Mouse (Mus musculus) urinary bladder, postnatal 0 days (tissue): ENCODE results near the gene Olfr1086. TPM values are rescaled to one million over a fixed set of nuclear protein-coding genes. Genes with fewer than 3 reads are reported as not detected.

Experiments
- polyA plus RNA-seq: library from polyadenylated mRNA; unstranded; fragments of >200 nt; fragmentation: Nextera tagmentation; extraction: Ambion mirVana; gene quantifications from 2 replicates; pipeline ENCODE4 v1.2.1, GENCODE M21; 2015

Gene Olfr1086
- polyA plus RNA-seq: not detected in 2 replicates

DNA sequence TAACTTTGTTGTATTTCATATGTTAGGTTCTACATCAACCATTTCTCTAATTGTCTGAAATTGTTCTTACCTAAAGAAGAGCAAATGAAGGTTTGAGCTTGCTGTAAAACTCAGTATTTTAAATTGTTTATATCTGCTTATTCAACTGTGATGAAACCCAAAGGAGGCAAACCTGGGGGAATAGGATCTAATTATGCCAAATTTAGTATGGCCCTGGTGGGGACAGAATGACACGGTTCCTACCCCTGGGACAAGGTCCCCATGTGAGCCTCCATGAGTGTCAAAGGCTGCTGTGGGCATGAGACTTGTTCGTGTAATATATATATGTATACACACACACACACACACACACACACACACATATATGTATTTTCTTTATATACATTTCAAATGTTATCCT lies at the start of gene Olfr1086:
TSS of gene Olfr1086 (minus strand) at position 101 of the 400 bp plus-strand sequence.

GRCm38 (mm10) chr2:86698295-86698694 lies 18.4 kb upstream of the Olfr1086 start, which contains the start of gene Olfr1087:
Gene Olfr1087, minus strand, starts transcription at chr2:86698395.

GRCm38 (mm10) chr2:86661919-86662318 lies 18.0 kb downstream of the Olfr1086 start, which contains the start of gene Olfr1085:
Gene Olfr1085, minus strand, starts transcription at chr2:86662019.

GRCm38 (mm10) chr2:86639625-86640024 lies 40.3 kb downstream of the Olfr1086 start, which contains the start of gene Olfr1084:
Gene Olfr1084, minus strand, starts transcription at chr2:86639725.

Other genes with a start within 250 kb of the Olfr1086 start
- not detected in 2 replicates for gene Olfr1065, start 229.5 kb downstream of the Olfr1086 start, polyA plus RNA-seq
- gene Olfr1066, start 223.8 kb downstream of the Olfr1086 start, polyA plus RNA-seq: not detected in 2 replicates
- not detected in 2 replicates for gene Olfr228, start 192.7 kb downstream of the Olfr1086 start, polyA plus RNA-seq
- gene Olfr1076, start 171.6 kb downstream of the Olfr1086 start, polyA plus RNA-seq: not detected in 2 replicates
- gene Olfr1079, start 137.6 kb downstream of the Olfr1086 start, polyA plus RNA-seq: not detected in 2 replicates
- not detected in 2 replicates for gene Olfr1080, start 121.9 kb downstream of the Olfr1086 start, polyA plus RNA-seq
- gene Olfr1082, start 81.1 kb downstream of the Olfr1086 start, polyA plus RNA-seq: not detected in 2 replicates
- gene Olfr1084, start 40.4 kb downstream of the Olfr1086 start, polyA plus RNA-seq: not detected in 2 replicates
- not detected in 2 replicates for gene Olfr1085, start 18.1 kb downstream of the Olfr1086 start, polyA plus RNA-seq
- gene Olfr1087, start 18.3 kb upstream of the Olfr1086 start, polyA plus RNA-seq: not detected in 2 replicates
- not detected in 2 replicates for gene Olfr1089, start 53.6 kb upstream of the Olfr1086 start, polyA plus RNA-seq
- gene Olfr1090, start 78.9 kb upstream of the Olfr1086 start, polyA plus RNA-seq: not detected in 2 replicates
- not detected in 2 replicates for gene Olfr1093, start 102.4 kb upstream of the Olfr1086 start, polyA plus RNA-seq
- gene Olfr141, start 129.9 kb upstream of the Olfr1086 start, polyA plus RNA-seq: not detected in 2 replicates
- gene Olfr1094, start 144.6 kb upstream of the Olfr1086 start, polyA plus RNA-seq: not detected in 2 replicates
- gene Olfr1095, start 171.6 kb upstream of the Olfr1086 start, polyA plus RNA-seq: not detected in 2 replicates
- gene Gm13723, start 194.7 kb upstream of the Olfr1086 start, polyA plus RNA-seq: not detected in 2 replicates
- gene Olfr1097, start 212.1 kb upstream of the Olfr1086 start, polyA plus RNA-seq: not detected in 2 replicates
- gene Olfr1098, start 244.5 kb upstream of the Olfr1086 start, polyA plus RNA-seq: not detected in 2 replicates